Mouse (Mus musculus) thymus, adult 2 months (tissue): ENCODE measurements around the gene Tarbp2. TPM values are rescaled to one million over a fixed set of nuclear protein-coding genes. Genes with fewer than 3 reads are reported as not detected.

Experiments
- DNase-seq: peaks from one replicate; pipeline ENCODE4 v3.0.0; 2021
- H3K27ac ChIP-seq: fragments of 200-500 bp; 2 replicates; pipeline ENCODE4 v1.5.1; 2012; ENCODE audit warnings: low read length, control low read depth; ENCODE audit not compliant: control insufficient read depth, insufficient read depth
- H3K27me3 ChIP-seq: fragments of 200-500 bp; 2 replicates; pipeline ENCODE4 v1.6.1; 2012; ENCODE audit warnings: mild to moderate bottlenecking, low read length, moderate library complexity, mixed read lengths; ENCODE audit not compliant: control insufficient read depth, insufficient read depth
- H3K36me3 ChIP-seq: fragments of 200-500 bp; 2 replicates; pipeline ENCODE4 v1.6.1; 2012; ENCODE audit warnings: mild to moderate bottlenecking, low read length, moderate library complexity; ENCODE audit not compliant: control insufficient read depth, insufficient read depth
- H3K4me1 ChIP-seq: fragments of 200-500 bp; replicated peaks from 2 replicates; pipeline ENCODE4 v1.6.1; 2012; ENCODE audit warnings: low read length; ENCODE audit not compliant: control insufficient read depth, insufficient read depth
- H3K4me3 ChIP-seq: fragments of 200-500 bp; 2 replicates; pipeline ENCODE4 v1.5.1; 2012; ENCODE audit warnings: mild to moderate bottlenecking, low read length, control low read depth, moderate library complexity; ENCODE audit not compliant: control insufficient read depth, insufficient read depth
- CTCF ChIP-seq: fragments of 200-500 bp; IDR thresholded peaks from 2 replicates; pipeline ENCODE4 v1.5.1; 2012; ENCODE audit warnings: mild to moderate bottlenecking, control low read depth, low read length, moderate library complexity, borderline replicate concordance; ENCODE audit not compliant: control insufficient read depth, poor library complexity, insufficient read depth; ENCODE audit errors: extremely low read depth
- POLR2A ChIP-seq: fragments of 200-500 bp; IDR thresholded peaks from 2 replicates; pipeline ENCODE4 v1.6.1; 2012; ENCODE audit warnings: mild to moderate bottlenecking, low read length, control low read depth, moderate library complexity; ENCODE audit not compliant: control insufficient read depth, poor library complexity, insufficient read depth; ENCODE audit errors: extremely low read depth
- WGBS: fragments of 180-500 bp; shearing (Covaris S2); methylation state at CpG from one replicate; pipeline ENCODE4 v1.1.7; 2018; 5-methylcytosine and 5-hydroxymethylcytosine counted together
- polyA plus RNA-seq: library from polyadenylated mRNA; depleted of rRNA; stranded (reverse); fragments of >200 nt; gene quantifications from 2 replicates; pipeline ENCODE4 v1.2.3, GENCODE M21; 2012

Gene Tarbp2
- polyA plus RNA-seq, 1 experiment = 166 TPM

DNA sequence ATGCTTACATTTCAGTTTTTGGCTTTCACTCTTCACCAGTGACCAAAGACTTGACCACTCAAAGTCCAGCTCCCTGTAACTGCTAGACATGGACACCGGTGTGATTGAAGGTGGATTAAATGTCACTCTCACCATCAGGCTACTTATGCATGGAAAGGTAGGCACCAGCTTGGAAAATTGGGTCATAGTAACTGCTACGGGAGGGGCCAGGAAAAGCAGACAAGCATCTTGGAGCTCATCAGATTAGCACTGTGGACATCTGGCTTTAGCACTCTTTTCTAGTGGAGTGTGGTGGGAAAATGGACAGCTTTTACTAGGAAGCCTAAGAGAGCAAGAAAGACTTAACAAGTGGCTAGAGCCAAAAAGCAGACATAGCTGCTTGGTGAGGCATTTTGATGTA is 44.7 kb upstream of the Tarbp2 start:
- DNase-seq = no peak
- Histone ChIP-seq H3K4me3 (no peak overlapping the region), H3K4me1 (no peaks in the 10 kb centered on the region), H3K27me3 (no peaks in the 10 kb centered on the region), H3K27ac (no peak overlapping the region), H3K36me3 (peaks cover 49% of the 10 kb centered on the region)
- WGBS = 84% methylated on average over 2 of the region's 2 CpGs
- no peak for TF ChIP-seq POLR2A
- no peak for TF ChIP-seq CTCF

DNA sequence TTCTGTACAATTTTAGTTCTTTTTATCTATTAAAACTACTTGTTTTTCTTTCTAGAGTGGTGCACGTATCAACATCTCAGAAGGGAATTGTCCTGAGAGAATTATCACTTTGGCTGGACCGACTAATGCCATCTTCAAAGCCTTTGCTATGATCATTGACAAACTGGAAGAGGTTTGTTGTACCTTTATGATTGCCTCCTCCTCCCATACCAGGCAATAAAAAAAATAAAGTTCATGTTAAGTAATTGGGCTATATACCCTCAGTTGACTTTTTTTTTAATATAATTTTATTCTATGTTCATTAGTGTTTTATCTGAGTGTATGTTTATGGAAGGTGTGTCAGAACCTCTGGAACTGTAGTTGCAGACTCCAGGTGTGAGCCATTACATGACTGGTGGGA is 43.5 kb upstream of the Tarbp2 start:
- H3K36me3 ChIP-seq = peaks cover 62% of the 10 kb centered on the region

GRCm38 (mm10) chr15:102483136-102483535 is 34.9 kb upstream of the Tarbp2 start:
- no peak for TF ChIP-seq CTCF
- TF ChIP-seq POLR2A = no peak
- no peaks in the 10 kb centered on the region for H3K4me1 ChIP-seq
- WGBS = 97% methylated on average over 3 of the region's 3 CpGs
- no peak overlapping the region for H3K4me3 ChIP-seq
- H3K27me3 ChIP-seq = no peaks in the 10 kb centered on the region
- no peak for DNase-seq
- no peak overlapping the region for H3K27ac ChIP-seq
- H3K36me3 ChIP-seq = peaks cover 92% of the 10 kb centered on the region

More for the DNA sequence above, 43.5 kb upstream of the Tarbp2 start:
- no peak for TF ChIP-seq CTCF
- TF ChIP-seq POLR2A = no peak
- no peaks in the 10 kb centered on the region for H3K27me3 ChIP-seq
- H3K27ac ChIP-seq = no peak overlapping the region
- 91% methylated on average over 2 of the region's 2 CpGs for WGBS
- no peak for DNase-seq
- H3K4me3 ChIP-seq = no peak overlapping the region
- H3K4me1 ChIP-seq = no peaks in the 10 kb centered on the region

DNA sequence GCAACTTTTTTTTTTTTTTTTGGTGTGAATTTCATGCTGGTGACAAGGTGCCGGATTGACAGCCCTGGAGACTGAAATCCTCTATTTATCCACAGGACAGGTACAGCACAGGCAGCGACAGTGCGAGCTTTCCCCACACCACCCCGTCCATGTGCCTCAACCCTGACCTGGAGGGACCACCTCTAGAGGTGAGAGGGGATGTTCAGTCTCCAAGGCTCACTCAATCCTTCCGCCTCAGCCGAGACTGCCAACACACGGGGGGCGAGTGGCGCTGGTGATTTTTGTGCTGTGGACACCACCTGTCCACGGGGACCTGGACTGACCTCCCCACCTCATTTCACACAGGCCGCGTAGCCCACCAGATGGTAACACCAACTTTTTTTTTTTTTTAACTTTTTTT is 32.1 kb upstream of the Tarbp2 start:
- Histone ChIP-seq H3K27ac (no peak overlapping the region), H3K4me3 (no peak overlapping the region), H3K27me3 (no peaks in the 10 kb centered on the region), H3K36me3 (peaks cover 95% of the 10 kb centered on the region), H3K4me1 (no peaks in the 10 kb centered on the region)
- 97% methylated on average over 12 of the region's 12 CpGs for WGBS
- DNase-seq = no peak
- TF ChIP-seq CTCF (no peak), POLR2A (no peak)

- Histone ChIP-seq H3K27ac (no peak overlapping the region), H3K27me3 (no peaks in the 10 kb centered on the region), H3K4me3 (no peak overlapping the region), H3K36me3 (peaks cover 93% of the 10 kb centered on the region), H3K4me1 (no peaks in the 10 kb centered on the region)
- DNase-seq = no peak
- 94% methylated on average over 1 of the region's 1 CpGs for WGBS
- TF ChIP-seq CTCF (no peak), POLR2A (no peak)
Measured at GRCm38 (mm10) chr15:102487664-102488063, 30.3 kb upstream of the Tarbp2 start.

DNA sequence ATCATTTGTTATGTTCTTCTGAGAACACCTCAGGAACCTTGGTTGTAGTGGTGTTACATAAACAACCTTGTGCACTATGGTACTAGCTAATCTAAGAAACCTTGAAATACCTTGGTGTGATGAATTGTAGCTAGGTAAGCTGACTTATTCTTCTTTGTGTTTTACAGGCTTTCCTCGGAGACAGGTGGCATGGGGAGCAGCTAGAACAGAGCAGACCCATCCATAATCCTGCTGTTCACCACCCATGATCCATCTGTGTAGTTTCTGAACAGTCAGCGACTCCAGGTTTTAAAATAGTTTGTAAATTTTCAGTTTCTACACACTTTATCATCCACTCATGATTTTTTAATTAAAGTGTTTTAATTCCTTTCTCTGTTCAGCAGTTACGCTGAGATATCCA is 19.7 kb upstream of the Tarbp2 start:
- H3K4me1 ChIP-seq = no peaks in the 10 kb centered on the region
- H3K27ac ChIP-seq = no peak overlapping the region
- TF ChIP-seq CTCF (no peak), POLR2A (no peak)
- DNase-seq = no peak
- WGBS = 91% methylated on average over 3 of the region's 3 CpGs
- H3K36me3 ChIP-seq = peaks cover 99% of the 10 kb centered on the region
- H3K4me3 ChIP-seq = no peak overlapping the region
- H3K27me3 ChIP-seq = no peaks in the 10 kb centered on the region

DNA sequence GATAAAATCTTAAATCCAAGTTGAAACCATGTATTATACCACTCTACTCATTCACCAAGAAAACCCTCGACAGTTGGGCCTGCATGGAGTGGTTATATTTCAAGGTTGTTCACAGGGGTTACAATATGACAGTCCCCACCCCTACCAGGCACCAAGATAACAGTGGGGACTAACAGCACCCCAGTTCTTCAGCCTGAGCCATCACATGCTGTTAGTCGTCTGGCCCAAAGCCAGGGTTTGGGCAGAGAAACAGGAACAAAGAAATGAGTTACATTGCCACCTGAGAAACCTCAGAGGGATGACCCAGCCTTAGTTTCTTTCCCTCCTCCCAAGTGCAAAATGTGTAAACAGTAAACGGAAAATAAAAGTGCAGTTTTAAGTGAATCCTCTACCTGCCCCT is 18.6 kb upstream of the Tarbp2 start:
- Histone ChIP-seq H3K36me3 (peaks cover 94% of the 10 kb centered on the region), H3K4me3 (no peak overlapping the region), H3K4me1 (no peaks in the 10 kb centered on the region), H3K27me3 (no peaks in the 10 kb centered on the region), H3K27ac (no peak overlapping the region)
- no peak for DNase-seq
- WGBS = 77% methylated on average over 3 of the region's 3 CpGs
- no peak for TF ChIP-seq CTCF
